Mouse (Mus musculus): ENCODE measurements around the gene Prr7.

Gene Prr7

GRCm38 (mm10) chr13:55448131-55448530, 15.9 kb upstream of the Prr7 start:
- no peak for DNase-seq (ENCODE audit: low spot score in 2 of 2)

DNA sequence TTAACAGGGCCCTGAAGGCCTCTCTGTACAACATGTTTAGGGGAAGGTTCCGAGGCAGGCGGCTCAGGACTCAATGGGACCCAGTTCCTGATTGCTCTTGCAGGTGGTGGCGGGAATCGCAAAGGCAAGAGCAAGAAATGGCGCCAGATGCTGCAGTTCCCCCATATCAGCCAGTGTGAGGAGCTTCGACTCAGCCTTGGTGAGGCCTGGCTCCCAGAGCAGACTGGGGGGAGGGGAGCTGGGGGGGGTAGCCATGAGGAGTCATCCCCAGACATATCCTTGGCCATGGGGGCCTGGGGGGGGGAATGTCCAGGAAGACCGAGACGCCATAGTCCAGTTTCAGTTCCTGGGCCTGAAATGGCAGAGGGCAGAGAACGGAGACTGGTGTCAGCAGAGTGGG, 14.9 kb upstream of the Prr7 start:
- DNase-seq (ENCODE audit: low spot score in 2 of 2): no peak

GRCm38 (mm10) chr13:55449679-55450441, 14.2 kb upstream of the Prr7 start:
- DNase-seq (ENCODE audit: low spot score in 2 of 2): no peak

DNA sequence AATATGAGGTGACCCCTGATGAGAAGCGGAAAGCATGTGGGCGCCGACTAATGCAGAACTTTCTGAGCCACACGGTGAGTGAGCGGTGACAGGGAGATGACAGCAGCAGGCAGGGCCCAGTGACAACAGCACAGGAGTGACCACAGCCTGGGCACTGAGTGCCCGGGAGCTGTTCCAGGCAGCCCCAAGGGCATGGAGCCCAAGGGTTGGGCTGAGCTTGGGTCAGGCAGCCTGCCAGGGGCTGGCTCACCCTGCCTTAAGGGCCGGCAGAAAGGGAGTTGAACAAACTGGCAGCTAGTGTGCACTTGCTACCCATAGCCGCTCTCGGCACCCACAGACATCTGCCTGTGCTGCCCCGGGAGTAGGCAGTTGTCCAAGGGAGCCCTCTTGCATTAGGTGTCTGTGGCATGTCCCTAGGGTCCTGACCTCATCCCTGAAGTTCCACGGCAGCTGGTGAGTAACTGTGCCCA, 13.5 kb upstream of the Prr7 start:
- DNase-seq (ENCODE audit: low spot score in 2 of 2): peak in 1 of 2 experiments; percentile 46

GRCm38 (mm10) chr13:55451296-55451695, 12.8 kb upstream of the Prr7 start:
- DNase-seq (ENCODE audit: low spot score in 2 of 2): no peak

DNA sequence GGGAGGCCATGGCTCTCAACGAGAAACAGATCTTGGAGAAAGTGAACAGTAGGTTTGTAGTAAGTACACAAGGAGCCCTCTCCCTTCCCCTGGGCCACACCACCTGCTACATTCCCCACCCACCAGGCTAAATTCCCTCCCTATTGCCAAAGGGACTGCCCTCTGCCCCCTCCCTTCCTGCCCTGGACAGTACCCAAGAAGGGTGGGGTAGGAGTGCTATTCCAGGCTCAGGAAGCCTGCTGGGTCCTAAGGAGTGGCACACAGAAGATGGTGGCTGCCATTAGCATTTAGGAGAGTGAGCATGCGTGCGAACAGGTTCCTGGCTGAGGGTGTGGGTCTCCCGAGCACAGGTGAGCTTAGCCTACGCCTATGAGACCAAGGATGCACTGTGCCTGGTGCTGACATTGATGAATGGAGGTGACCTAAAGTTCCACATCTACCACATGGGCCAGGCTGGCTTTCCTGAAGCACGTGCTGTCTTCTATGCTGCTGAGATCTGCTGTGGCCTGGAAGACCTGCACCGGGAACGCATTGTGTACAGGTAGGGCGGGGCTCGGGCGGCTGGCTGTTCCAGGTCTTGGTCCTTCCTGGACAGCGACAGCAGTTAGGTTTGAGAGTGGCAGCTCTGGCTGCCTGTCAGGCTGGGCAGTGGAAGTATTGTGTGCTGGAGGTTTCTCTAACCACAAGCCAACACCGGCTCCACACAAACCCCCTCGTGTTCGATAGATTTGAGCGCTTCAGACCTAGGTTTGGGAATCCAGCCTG, 12.1 kb upstream of the Prr7 start:
- DNase-seq (ENCODE audit: low spot score in 2 of 2): no peak

- no peak for DNase-seq (ENCODE audit: low spot score in 2 of 2)
These were observed 1.1 kb upstream of the Prr7 start for GRCm38 (mm10) chr13:55462965-55463364.

GRCm38 (mm10) chr13:55463399-55464026, 554 bp upstream of the Prr7 start:
- no peak for DNase-seq (ENCODE audit: low spot score in 2 of 2)

DNA sequence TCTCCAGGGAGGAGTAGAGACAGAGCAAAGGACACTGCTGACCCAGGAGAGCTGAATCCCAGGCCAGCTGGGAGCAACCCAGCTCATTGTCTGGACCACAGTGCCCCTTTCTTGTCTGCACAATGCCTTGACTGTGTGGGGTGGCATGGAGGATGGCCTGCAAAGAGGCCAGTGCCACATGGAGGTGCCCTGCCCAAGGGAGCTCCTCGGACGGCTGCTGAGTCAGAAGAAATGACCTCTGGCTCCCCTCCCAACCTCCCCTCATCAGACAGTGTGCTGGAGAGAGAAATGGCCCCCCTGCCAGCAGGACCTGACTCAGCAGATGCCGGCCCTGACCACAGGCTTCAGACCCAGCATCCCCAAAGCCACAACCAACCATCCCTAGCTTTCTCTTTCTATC, 1.1 kb downstream of the Prr7 start:
- DNase-seq (ENCODE audit: low spot score in 2 of 2): no peak

GRCm38 (mm10) chr13:55465830-55466440, 1.9 kb downstream of the Prr7 start:
- DNase-seq (ENCODE audit: low spot score in 2 of 2): no peak

GRCm38 (mm10) chr13:55468851-55469560, 4.9 kb downstream of the Prr7 start:
- DNase-seq (ENCODE audit: low spot score in 2 of 2): no peak

DNA sequence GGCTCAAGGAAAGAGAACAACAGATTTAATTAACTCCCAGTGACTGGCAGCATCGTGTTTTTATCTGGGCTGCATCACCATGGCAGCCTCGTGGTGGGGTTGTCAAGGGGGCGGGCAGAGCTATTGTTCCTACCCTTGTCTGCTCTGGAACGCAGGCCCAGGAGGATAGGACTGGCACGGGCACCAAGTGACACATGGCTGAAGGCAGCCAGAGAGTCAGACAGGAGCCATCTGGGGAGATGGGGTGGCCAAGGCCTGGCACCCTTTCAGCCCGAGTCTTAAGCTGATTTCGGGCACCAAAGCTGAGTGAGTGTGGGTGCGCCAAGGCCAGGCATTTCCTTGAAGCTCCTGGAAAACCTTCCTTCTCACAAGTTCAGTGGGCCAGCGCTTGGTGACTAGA, 6.3 kb downstream of the Prr7 start:
- no peak for DNase-seq (ENCODE audit: low spot score in 2 of 2)

DNA sequence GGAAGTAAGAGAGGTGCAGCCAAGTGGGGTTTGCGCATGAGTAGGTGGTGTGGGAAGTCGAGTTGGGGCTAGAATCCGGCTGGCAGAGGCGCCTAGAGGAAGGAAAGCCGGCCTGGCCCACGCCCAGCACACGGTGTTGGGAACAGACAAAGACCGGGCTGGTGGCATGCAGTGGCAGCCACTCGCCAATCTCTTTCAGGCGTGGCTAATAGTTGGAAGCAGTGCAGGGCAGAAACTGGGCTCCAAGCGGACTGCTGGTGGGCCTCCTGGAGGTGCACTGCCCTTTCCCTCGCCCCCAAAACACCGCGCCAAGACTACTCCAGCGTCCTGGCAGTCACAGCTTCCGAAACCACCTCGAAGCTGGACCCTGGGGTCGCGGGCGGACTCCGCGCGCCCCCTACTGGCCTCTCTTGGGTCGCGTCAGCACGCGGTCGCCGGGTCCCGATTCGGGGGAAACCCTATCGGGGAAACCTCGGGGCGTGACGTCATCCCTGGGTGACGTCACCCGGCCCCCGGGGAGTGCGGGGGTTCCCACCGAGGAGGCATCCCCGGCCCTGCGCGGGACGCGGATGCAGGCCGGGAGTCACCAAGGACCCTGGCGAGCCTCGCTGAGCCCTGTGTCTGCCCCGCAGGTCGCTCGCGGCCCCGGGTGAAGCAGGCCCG, 7.2 kb downstream of the Prr7 start:
- peak in 1 of 2 experiments; percentile 76 for DNase-seq (ENCODE audit: low spot score in 2 of 2)

DNA sequence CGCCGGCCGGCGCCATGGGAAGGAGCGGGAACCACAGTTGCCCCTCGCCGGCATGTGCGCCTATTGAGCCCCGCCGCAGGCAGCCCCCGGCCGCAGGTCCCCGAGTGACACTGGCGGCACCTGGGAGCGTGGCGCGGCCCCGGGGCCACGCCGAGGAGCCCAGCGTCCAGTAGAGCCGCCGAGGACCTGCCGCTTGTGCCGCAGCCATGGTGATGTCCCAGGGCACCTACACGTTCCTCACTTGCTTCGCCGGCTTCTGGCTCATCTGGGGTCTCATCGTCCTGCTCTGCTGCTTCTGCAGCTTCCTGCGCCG, 7.7 kb downstream of the Prr7 start:
- no peak for DNase-seq (ENCODE audit: low spot score in 2 of 2)

GRCm38 (mm10) chr13:55472132-55473022, 8.3 kb downstream of the Prr7 start:
- DNase-seq (ENCODE audit: low spot score in 2 of 2): peak in 1 of 2 experiments; percentile 79

DNA sequence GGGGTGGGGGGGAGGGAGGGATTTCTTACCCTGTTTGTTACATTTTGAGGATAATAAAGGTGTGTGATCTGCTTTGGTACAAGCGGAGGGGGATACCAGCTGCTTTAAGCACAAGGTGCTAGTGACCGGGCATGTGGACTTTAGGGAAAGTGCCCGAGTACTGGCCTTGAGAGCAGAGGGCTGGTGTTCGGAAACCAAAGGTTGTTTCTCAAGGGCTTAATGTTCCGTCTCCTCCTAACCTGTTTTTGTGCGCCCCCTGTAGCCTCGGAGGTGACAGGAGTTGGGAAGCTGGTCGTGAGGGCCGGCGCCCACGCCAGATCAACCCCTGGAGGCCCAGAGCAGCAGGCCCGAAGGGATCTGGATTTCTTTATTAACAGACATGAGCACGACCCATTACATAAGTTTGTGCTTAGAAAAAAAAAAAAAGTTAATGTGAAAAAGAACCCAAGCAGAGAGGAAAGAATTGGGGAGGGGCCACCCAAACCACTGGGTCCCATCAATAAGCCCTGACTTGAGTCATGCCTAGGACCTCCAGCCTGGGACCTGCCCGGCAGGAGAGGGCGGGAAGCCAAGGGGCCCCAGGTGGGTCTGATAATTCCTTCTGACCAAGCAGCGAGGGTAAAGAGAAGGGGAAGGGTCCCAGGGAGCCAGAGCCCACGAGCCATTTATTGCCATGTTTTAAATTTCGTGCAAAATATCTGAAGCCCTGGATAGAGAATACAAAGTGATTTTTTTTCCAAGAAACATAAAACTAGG, 9.2 kb downstream of the Prr7 start:
- peak in 1 of 2 experiments; percentile 34 for DNase-seq (ENCODE audit: low spot score in 2 of 2)

GRCm38 (mm10) chr13:55473961-55474360, 9.9 kb downstream of the Prr7 start:
- DNase-seq (ENCODE audit: low spot score in 2 of 2): peak in 1 of 2 experiments; percentile 20

- peak in 1 of 2 experiments; percentile 78 for DNase-seq (ENCODE audit: low spot score in 2 of 2)
These were observed 10.6 kb downstream of the Prr7 start for GRCm38 (mm10) chr13:55474621-55475069.

- no peak for DNase-seq (ENCODE audit: low spot score in 2 of 2)
These were observed 11.7 kb downstream of the Prr7 start for GRCm38 (mm10) chr13:55475750-55476149.
